Mouse (Mus musculus) limb, embryonic 11.5 days (tissue): Measurements from ENCODE around the gene Olfr399. TPM values are rescaled to one million over a fixed set of nuclear protein-coding genes. Genes with fewer than 3 reads are reported as not detected.

Experiments used
- ATAC-seq: fragments of 200-750 bp; cut with Nextera tagmentation; 2 replicates; pipeline ENCODE4 v1.8.0; 2017; ENCODE audit warnings: low read depth; ENCODE audit not compliant: insufficient number of reproducible peaks, low FRiP score, low TSS enrichment
- DNase-seq: peaks from one replicate; pipeline ENCODE4 v3.0.0-alpha.2; 2015; ENCODE audit warnings: low spot score
- H3K27ac ChIP-seq: fragments of 300-500 bp; sonication (generic); replicated peaks from 2 replicates; pipeline ENCODE4 v1.5.1; 2014; ENCODE audit warnings: low read depth, mild to moderate bottlenecking, low read length
- H3K27me3 ChIP-seq: fragments of 300-500 bp; sonication (generic); 2 replicates; pipeline ENCODE4 v1.6.1; 2014; ENCODE audit warnings: mild to moderate bottlenecking, low read length, mixed read lengths; ENCODE audit not compliant: control insufficient read depth, insufficient read depth
- H3K36me3 ChIP-seq: fragments of 300-500 bp; sonication (generic); 2 replicates; pipeline ENCODE4 v1.6.1; 2014; ENCODE audit warnings: mild to moderate bottlenecking, low read length, moderate library complexity, mixed read lengths; ENCODE audit not compliant: control insufficient read depth, insufficient read depth
- H3K4me1 ChIP-seq: fragments of 300-500 bp; sonication (generic); 2 replicates; pipeline ENCODE4 v1.6.1; 2014; ENCODE audit warnings: low read length, mixed read lengths; ENCODE audit not compliant: control insufficient read depth, insufficient read depth
- H3K4me2 ChIP-seq: fragments of 300-500 bp; sonication (generic); 2 replicates; pipeline ENCODE4 v1.6.1; 2014; ENCODE audit warnings: low read depth, mild to moderate bottlenecking, moderate library complexity; ENCODE audit not compliant: severe bottlenecking
- H3K4me3 ChIP-seq: fragments of 300-500 bp; sonication (generic); 2 replicates; pipeline ENCODE4 v1.5.1; 2014; ENCODE audit warnings: low read depth, low read length
- H3K9ac ChIP-seq: fragments of 300-500 bp; sonication (generic); 2 replicates; pipeline ENCODE4 v1.6.1; 2014; ENCODE audit warnings: mild to moderate bottlenecking, low read length
- H3K9me3 ChIP-seq: fragments of 300-500 bp; sonication (generic); 2 replicates; pipeline ENCODE4 v1.6.1; 2016; ENCODE audit warnings: low read length; ENCODE audit not compliant: control insufficient read depth
- WGBS: fragments of 180-500 bp; shearing (Covaris S2); extraction: QIAGEN DNeasy Blood & Tissue Kit; methylation state at CpG from one replicate; pipeline ENCODE4 v1.1.7; 2014; 5-methylcytosine and 5-hydroxymethylcytosine counted together
- polyA plus RNA-seq: library from polyadenylated mRNA; unstranded; fragments of >200 nt; fragmentation: Nextera tagmentation; extraction: Ambion mirVana; gene quantifications from 2 replicates; pipeline ENCODE4 v1.2.1, GENCODE M21; 2014

Olfr399 gene
- polyA plus RNA-seq: not detected in 2 replicates

GRCm38 (mm10) chr11:74056451-74056850, at the start of gene Olfr399, which contains the start of gene Olfr139:
Olfr399 (minus strand) TSS chr11:74056615.
Olfr139 (minus strand) TSS chr11:74056551.
- 78% methylated on average over 2 of the region's 2 CpGs for WGBS
- Histone ChIP-seq H3K9ac (no peak within 1 kb of the TSS), H3K4me3 (no peak within 1 kb of the TSS), H3K27ac (no peak within 1 kb of the TSS), H3K27me3 (no peaks in the 10 kb centered on the region), H3K4me1 (no peaks in the 10 kb centered on the region), H3K4me2 (no peak within 1 kb of the TSS), H3K9me3 (peaks cover 9% of the 10 kb centered on the region; the same call in 1 of the 2 replicates), H3K36me3 (no peaks in the 10 kb centered on the region)
- DNase-seq (no peak), ATAC-seq (no peak)

- WGBS: 18% methylated on average over 5 of the region's 5 CpGs
- DNase-seq: no peak
- no peaks in the 10 kb centered on the region for H3K36me3 ChIP-seq
- no peaks in the 10 kb centered on the region for H3K4me1 ChIP-seq
- H3K4me2 ChIP-seq: no peak overlapping the region
- no peak for ATAC-seq
- no peak overlapping the region for H3K4me3 ChIP-seq
- no peak overlapping the region for H3K9ac ChIP-seq
- H3K27ac ChIP-seq: no peak overlapping the region
- peaks cover 1% of the 10 kb centered on the region; the same call in 1 of the 2 replicates for H3K9me3 ChIP-seq
- H3K27me3 ChIP-seq: no peaks in the 10 kb centered on the region
Observed at GRCm38 (mm10) chr11:74105066-74105465, 48.7 kb upstream of the Olfr399 start.

- H3K27ac ChIP-seq: no peak overlapping the region
- DNase-seq (no peak), ATAC-seq (no peak)
- H3K4me2 ChIP-seq: no peak overlapping the region
- no peaks in the 10 kb centered on the region for H3K4me1 ChIP-seq
- no peaks in the 10 kb centered on the region for H3K36me3 ChIP-seq
- 50% methylated on average over 2 of the region's 2 CpGs for WGBS
- no peak overlapping the region for H3K9ac ChIP-seq
- H3K4me3 ChIP-seq: no peak overlapping the region
- H3K9me3 ChIP-seq: no peaks in the 10 kb centered on the region
- no peaks in the 10 kb centered on the region for H3K27me3 ChIP-seq
Observed at GRCm38 (mm10) chr11:74101507-74101906, 45.1 kb upstream of the Olfr399 start.

GRCm38 (mm10) chr11:74100724-74101123, 44.3 kb upstream of the Olfr399 start:
- no peaks in the 10 kb centered on the region for H3K4me1 ChIP-seq
- WGBS: 70% methylated on average over 2 of the region's 2 CpGs
- DNase-seq (no peak), ATAC-seq (no peak)
- H3K9ac ChIP-seq: no peak overlapping the region
- H3K4me2 ChIP-seq: no peak overlapping the region
- no peaks in the 10 kb centered on the region for H3K36me3 ChIP-seq
- H3K4me3 ChIP-seq: no peak overlapping the region
- H3K27me3 ChIP-seq: no peaks in the 10 kb centered on the region
- no peak overlapping the region for H3K27ac ChIP-seq
- H3K9me3 ChIP-seq: no peaks in the 10 kb centered on the region

- H3K27ac ChIP-seq: no peak within 1 kb of the TSS
- DNase-seq: no peak
- H3K4me2 ChIP-seq: no peak within 1 kb of the TSS
- H3K36me3 ChIP-seq: no peaks in the 10 kb centered on the region
- no peaks in the 10 kb centered on the region for H3K27me3 ChIP-seq
- H3K4me3 ChIP-seq: no peak within 1 kb of the TSS
- peaks cover 4% of the 10 kb centered on the region; the same call in 1 of the 2 replicates for H3K9me3 ChIP-seq
- ATAC-seq: no peak
- no peak within 1 kb of the TSS for H3K9ac ChIP-seq
- H3K4me1 ChIP-seq: no peaks in the 10 kb centered on the region
- 97% methylated on average over 1 of the region's 1 CpGs for WGBS
Observed at GRCm38 (mm10) chr11:74069655-74070054, 13.2 kb upstream of the Olfr399 start, which contains the start of gene Zfp616. Zfp616 (plus strand) TSS chr11:74069955.

- no peaks in the 10 kb centered on the region for H3K36me3 ChIP-seq
- H3K4me1 ChIP-seq: no peaks in the 10 kb centered on the region
- no peak for ATAC-seq
- H3K9me3 ChIP-seq: peaks cover 7% of the 10 kb centered on the region; the same call in 1 of the 2 replicates
- no peak overlapping the region for H3K4me2 ChIP-seq
- H3K4me3 ChIP-seq: no peak overlapping the region
- H3K9ac ChIP-seq: no peak overlapping the region
- WGBS: 80% methylated on average over 3 of the region's 3 CpGs
- H3K27me3 ChIP-seq: no peaks in the 10 kb centered on the region
- no peak overlapping the region for H3K27ac ChIP-seq
- no peak for DNase-seq
Observed at GRCm38 (mm10) chr11:74051347-74051746, 5.1 kb downstream of the Olfr399 start.

Other genes starting within 250 kb of the Olfr399 start
- gene Olfr392, start 239.6 kb downstream of the Olfr399 start, polyA plus RNA-seq: not detected in 2 replicates
- not detected in 2 replicates for gene Olfr393, start 205.2 kb downstream of the Olfr399 start, polyA plus RNA-seq
- gene Olfr394, start 165.8 kb downstream of the Olfr399 start, polyA plus RNA-seq: not detected in 2 replicates
- not detected in 2 replicates for gene Olfr395, start 147.3 kb downstream of the Olfr399 start, polyA plus RNA-seq
- not detected in 2 replicates for gene Olfr23, start 119.9 kb downstream of the Olfr399 start, polyA plus RNA-seq
- not detected in 2 replicates for gene Olfr397, start 95.8 kb downstream of the Olfr399 start, polyA plus RNA-seq
- not detected in 2 replicates for gene Olfr398, start 66.2 kb downstream of the Olfr399 start, polyA plus RNA-seq
- gene Olfr139, start 64 bp downstream of the Olfr399 start, polyA plus RNA-seq: not detected in 2 replicates
- not detected in 2 replicates for gene Zfp616, start 13.3 kb upstream of the Olfr399 start, polyA plus RNA-seq
- gene Olfr401, start 57.1 kb upstream of the Olfr399 start, polyA plus RNA-seq: not detected in 2 replicates
- gene Olfr402, start 96.9 kb upstream of the Olfr399 start, polyA plus RNA-seq: not detected in 2 replicates
- not detected in 2 replicates for gene Olfr403, start 129.6 kb upstream of the Olfr399 start, polyA plus RNA-seq
- not detected in 2 replicates for gene Olfr43, start 154.8 kb upstream of the Olfr399 start, polyA plus RNA-seq
- not detected in 2 replicates for gene Olfr406, start 203.2 kb upstream of the Olfr399 start, polyA plus RNA-seq
- not detected in 2 replicates for gene Olfr59, start 227.1 kb upstream of the Olfr399 start, polyA plus RNA-seq